Mouse (Mus musculus) gastrocnemius, adult 2 months (tissue): ENCODE measurements around the gene Gdf11. TPM values are rescaled to one million over a fixed set of nuclear protein-coding genes. Genes with fewer than 3 reads are reported as not detected.

ENCODE experiments used
- DNase-seq: peaks from one replicate; pipeline ENCODE4 v3.0.0; 2022
- H3K27ac ChIP-seq: fragments of 200-600 bp; 2 replicates; pipeline ENCODE4 v1.8.1; 2022; ENCODE audit warnings: mild to moderate bottlenecking
- H3K4me3 ChIP-seq: fragments of 200-600 bp; 2 replicates; pipeline ENCODE4 v1.8.1; 2022; ENCODE audit warnings: mild to moderate bottlenecking, moderate library complexity
- CTCF ChIP-seq: fragments of 200-600 bp; IDR thresholded peaks from 2 replicates; pipeline ENCODE4 v1.8.1; 2022; ENCODE audit warnings: antibody characterized with exemption, mild to moderate bottlenecking, moderate library complexity
- intact Hi-C: fragments of 180-260 bp; cut with DNase I; formaldehyde crosslinking; loops from one replicate; pipeline ENCODE4 v1.15.1; 2025
- long read RNA-seq, 2 experiments: library from polyadenylated mRNA; stranded (forward); transcript quantifications; one replicate each; pipeline ENCODE4 v2.0.0; 2021
- total RNA-seq, 2 experiments: library from RNA; stranded (reverse); gene quantifications; 2 replicates each; pipeline ENCODE4 v1.2.3; 2021

Gene Gdf11
- 1 to 10 TPM; 4.8 to 5.2 TPM for total RNA-seq
- long read RNA-seq, experiment 1, full-length matches to known transcripts, result 3 of 3 reads
- long read RNA-seq, experiment 1, partial matches to known transcripts, result 0 of 3 reads
- long read RNA-seq, experiment 1, other reads (novel, unspliced or antisense), result 0 of 3 reads
- long read RNA-seq, experiment 2, full-length matches to known transcripts, result 1 of 1 reads
- long read RNA-seq, experiment 2, partial matches to known transcripts, result 0 of 1 reads
- long read RNA-seq, experiment 2, other reads (novel, unspliced or antisense), result 0 of 1 reads

- no peak for TF ChIP-seq CTCF
- Histone ChIP-seq H3K4me3 (peak within 1 kb of the TSS; percentile 71), H3K27ac (peak within 1 kb of the TSS; percentile 58)
- intact Hi-C loops, result no loop called here
- peak; percentile 68 for DNase-seq
These were observed at the start of gene Gdf11 for GRCm38 (mm10) chr10:128891296-128892094. Gdf11 (minus strand) TSS chr10:128891718.

DNA sequence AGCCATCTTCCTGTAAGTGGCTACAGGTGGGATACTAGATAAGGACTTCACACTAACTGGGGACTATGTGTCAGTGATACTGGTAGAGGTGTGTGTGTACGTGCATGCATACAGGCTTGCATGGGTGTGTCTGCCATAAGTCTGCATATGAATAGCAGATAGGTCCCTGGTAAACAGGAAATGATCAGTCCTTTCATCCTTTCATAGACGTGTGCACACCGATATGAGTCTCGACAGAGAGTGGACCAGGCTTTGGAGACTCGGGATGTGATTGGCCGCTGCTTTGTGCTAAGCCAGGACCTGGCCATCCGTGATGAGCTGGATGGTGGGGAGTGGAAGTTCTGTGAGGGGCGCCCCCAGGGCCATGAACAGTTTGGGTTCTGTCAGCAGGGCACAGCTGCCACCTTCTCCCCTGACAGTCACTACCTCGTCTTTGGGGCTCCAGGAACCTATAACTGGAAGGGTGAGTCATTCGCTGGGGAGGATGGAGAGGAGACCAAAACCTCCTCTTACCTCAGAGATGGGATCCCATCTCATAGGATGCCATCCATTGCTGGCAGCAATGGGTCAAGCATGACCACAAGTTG lies 49.0 kb upstream of the Gdf11 start:
- TF ChIP-seq CTCF, result no peak
- no peak overlapping the region for H3K27ac ChIP-seq
- DNase-seq, result no peak

GRCm38 (mm10) chr10:128938974-128939373 lies 47.5 kb upstream of the Gdf11 start:
- peak overlapping the region; percentile 88 for H3K27ac ChIP-seq
- H3K4me3 ChIP-seq, result peak overlapping the region; percentile 83
- peak; percentile 57 for DNase-seq
- no peak for TF ChIP-seq CTCF
- intact Hi-C loops, result no loop called here

More for the DNA sequence above, 49.0 kb upstream of the Gdf11 start:
- intact Hi-C loops, result no loop called here
- no peak overlapping the region for H3K4me3 ChIP-seq

- intact Hi-C loops, result no loop called here
- H3K27ac ChIP-seq, result peak overlapping the region; percentile 88
These were observed 46.9 kb upstream of the Gdf11 start for GRCm38 (mm10) chr10:128938457-128938856.

GRCm38 (mm10) chr10:128937756-128938390 lies 46.4 kb upstream of the Gdf11 start:
- intact Hi-C loops, result no loop called here
- peak overlapping the region; percentile 88 for H3K27ac ChIP-seq
- peak; percentile 89 for DNase-seq
- TF ChIP-seq CTCF, result no peak
- peak overlapping the region; percentile 83 for H3K4me3 ChIP-seq

More at GRCm38 (mm10) chr10:128938457-128938856, 46.9 kb upstream of the Gdf11 start:
- TF ChIP-seq CTCF, result no peak
- peak; percentile 97 for DNase-seq
- H3K4me3 ChIP-seq, result peak overlapping the region; percentile 83

DNA sequence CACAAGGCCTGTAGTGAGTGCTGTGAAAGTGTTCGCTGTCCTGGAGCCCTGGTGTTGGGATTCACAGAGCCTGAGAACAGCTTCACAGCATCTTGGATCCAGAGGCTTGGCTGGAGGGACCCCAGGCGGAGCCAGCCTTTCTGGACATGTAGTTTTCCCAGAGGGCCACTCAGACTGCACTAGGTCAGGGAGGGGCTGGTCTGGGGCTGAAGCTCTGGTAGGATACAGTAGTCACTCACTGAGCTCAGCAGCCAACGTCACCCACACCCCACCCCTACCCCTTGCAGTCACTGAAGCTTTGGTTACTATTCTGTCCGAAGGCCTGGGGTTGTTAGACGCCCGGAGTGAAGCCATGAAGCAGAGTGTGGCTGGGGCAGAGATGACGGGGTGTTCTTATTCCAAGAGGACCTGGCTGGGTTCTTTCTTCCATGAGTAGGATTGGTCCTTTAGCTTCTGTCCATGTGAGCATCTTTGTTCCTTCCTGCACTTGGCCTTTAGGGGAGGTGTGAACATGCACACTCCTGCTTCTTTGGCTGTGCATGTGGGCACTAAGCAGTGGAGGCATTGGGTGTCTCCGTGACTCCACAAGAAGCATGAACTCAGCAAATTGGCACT lies 44.4 kb upstream of the Gdf11 start:
- H3K4me3 ChIP-seq, result peak overlapping the region; percentile 83
- DNase-seq, result peak; percentile 73
- intact Hi-C loops, result no loop called here
- TF ChIP-seq CTCF, result no peak
- H3K27ac ChIP-seq, result peak overlapping the region; percentile 88

- peak; percentile 49 for TF ChIP-seq CTCF
- DNase-seq, result no peak
- H3K27ac ChIP-seq, result peak overlapping the region; percentile 88
- peak overlapping the region; percentile 83 for H3K4me3 ChIP-seq
- intact Hi-C loops, result no loop called here
These were observed 43.7 kb upstream of the Gdf11 start for GRCm38 (mm10) chr10:128934997-128935787.

GRCm38 (mm10) chr10:128933976-128934721 lies 42.6 kb upstream of the Gdf11 start:
- intact Hi-C loops, result no loop called here
- peak overlapping the region; percentile 88 for H3K27ac ChIP-seq

DNA sequence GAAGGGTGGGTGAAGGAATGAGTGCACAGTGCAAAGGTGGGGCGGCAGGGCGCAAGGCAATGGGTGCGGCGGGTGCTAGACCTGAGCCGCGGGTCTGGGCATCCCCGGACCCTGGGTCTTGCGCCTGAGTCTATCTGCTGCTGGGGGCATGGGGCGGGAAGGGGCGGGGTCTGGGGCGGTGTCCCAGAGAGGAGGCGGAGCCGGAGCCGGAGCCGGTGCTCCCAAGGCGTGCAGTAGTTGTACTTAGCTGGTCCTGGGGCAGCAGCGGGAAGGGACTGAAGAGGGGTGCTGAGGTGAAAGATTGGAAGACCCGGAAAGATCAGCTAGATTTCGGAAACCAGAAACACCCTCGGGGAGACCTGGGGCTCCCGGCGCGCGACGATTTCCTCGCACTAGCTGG lies 42.1 kb upstream of the Gdf11 start, which contains the start of gene Itga7:
Gene Itga7, plus strand, starts transcription at position 245 of the 400 bp plus-strand sequence.
- intact Hi-C loops, result no loop called here
- DNase-seq, result peak; percentile 75
- no peak for TF ChIP-seq CTCF
- Histone ChIP-seq H3K4me3 (peak within 1 kb of the TSS; percentile 83), H3K27ac (peak within 1 kb of the TSS; percentile 88)

More at GRCm38 (mm10) chr10:128933976-128934721, 42.6 kb upstream of the Gdf11 start:
- H3K4me3 ChIP-seq, result peak overlapping the region; percentile 83
- DNase-seq, result no peak
- TF ChIP-seq CTCF, result no peak

DNA sequence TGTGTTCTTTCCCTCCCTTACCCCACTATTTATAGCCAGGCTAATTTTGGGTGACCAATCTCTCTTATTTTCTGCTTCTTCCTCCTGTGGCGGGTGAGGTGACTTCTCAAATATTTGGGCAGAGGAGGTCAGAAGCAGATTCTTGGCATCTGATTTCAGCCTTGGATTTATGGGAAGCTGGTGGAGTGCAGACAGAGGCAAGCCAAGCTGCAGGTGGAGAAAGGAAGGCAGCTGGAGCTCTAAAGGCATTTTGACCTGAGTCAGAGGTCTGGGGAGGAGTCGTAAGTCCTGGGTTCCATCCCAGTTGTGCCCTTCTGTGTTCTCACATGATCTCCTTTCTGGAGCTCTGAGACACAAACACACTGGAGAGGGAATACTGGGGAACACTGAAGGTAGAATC lies 39.9 kb upstream of the Gdf11 start:
- DNase-seq, result peak; percentile 73
- intact Hi-C loops, result no loop called here
- TF ChIP-seq CTCF, result no peak
- Histone ChIP-seq H3K27ac (peak overlapping the region; percentile 88), H3K4me3 (peak overlapping the region; percentile 13; the same call in 1 of the 2 replicates)
